Mouse (Mus musculus) urinary bladder, adult 18-20 months (tissue): ENCODE data around the gene Zfp341.

Experiments used
- DNase-seq, 2 experiments: peaks; one replicate each; pipeline ENCODE4 v3.0.0; 2022; ENCODE audit warnings: low spot score in 2 of 2, mixed read lengths in 2 of 2

Gene Zfp341

DNA sequence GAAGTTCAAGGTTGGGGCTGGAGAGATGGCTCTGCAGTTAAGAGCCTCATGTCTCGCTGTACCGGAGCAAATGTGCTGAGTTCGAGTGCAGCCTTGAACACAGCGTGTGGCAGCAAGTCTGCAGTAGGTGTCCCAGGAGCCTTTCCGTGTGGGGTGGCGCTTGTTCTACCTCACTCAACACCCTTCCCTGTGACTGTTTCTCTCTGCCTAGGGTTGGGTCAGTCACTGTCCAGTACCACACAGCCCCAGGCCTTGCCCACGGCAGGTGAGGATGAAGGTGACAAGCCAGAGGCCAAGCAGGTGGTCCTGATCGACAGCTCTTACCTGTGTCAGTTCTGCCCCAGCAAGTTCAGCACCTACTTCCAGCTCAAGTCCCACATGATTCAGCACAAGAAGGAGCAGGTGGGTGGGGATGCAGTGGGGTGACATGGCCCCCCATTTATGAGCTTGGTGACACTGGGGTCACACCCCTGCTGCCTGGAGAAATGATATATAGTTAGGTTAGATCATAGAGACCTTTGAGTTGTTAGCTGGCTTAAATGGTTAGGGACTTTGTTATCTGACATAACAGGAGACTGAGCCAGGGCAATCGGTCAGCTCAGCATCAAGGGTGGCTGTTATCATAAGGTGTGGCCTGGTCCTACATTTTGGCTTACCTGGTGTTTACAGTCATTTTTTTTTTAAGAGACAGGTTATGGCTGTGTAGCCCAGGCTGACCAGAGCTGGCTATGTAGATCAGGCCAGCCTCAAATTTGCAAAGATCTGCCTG lies 21.0 kb downstream of the Zfp341 start:
- no peak for DNase-seq

DNA sequence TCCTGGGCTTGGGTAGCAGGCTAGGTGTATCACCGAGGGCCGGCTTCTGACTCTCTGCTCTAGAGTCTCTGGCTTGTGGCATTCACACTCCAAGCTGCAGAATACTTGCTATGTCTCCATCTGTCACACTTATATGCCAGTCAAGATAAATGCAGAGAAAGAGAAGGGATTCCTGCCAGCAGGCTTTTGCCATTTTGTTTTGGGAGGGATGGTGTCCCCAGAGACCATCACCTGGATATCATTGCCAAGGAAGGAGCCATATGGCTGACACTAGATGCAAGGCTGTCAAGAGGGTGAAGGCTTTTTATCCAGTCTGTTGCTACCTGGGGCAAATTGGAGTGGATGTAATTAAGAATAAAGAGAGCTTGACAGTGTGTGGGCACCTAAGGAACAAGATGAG lies 22.7 kb downstream of the Zfp341 start:
- DNase-seq, result no peak

DNA sequence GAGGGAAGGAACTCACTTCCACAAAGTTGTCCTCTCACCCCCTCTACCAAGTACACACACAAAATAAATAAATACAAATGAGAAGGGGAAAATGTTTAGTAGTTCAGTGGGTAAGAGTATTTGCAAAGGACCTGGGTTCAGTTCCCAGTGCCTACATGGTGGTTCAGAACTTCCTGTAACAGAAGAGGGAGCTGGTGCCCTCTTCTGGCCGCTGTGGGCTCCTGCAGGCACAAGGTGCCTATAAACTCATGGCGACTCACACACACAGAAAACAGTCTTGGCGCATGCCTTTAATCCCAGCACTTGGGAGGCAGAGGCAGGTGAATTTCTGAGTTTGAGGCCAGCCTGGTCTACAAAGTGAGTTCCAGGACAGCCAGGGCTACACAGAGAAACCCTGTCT lies 25.4 kb downstream of the Zfp341 start:
- no peak for DNase-seq

DNA sequence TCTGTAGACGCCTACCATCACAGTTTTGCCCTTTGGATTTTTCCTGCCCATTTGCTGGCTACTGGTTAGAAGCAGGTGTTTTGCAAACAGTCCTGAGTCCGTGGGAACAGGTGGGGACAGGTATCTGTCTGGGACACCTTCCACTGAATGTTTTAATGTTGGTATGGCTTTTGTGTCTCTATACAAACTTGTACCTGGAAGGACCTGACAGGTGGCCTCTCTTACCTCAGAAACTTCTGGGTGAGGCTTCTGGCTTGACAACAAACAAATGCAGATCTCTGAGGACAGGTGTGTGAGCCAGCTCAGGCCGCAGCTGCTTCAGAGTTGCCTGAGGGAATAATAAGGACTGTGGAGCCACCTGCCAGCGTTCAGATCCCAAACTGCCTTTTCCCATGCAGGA lies 26.0 kb downstream of the Zfp341 start:
- DNase-seq, result no peak

DNA sequence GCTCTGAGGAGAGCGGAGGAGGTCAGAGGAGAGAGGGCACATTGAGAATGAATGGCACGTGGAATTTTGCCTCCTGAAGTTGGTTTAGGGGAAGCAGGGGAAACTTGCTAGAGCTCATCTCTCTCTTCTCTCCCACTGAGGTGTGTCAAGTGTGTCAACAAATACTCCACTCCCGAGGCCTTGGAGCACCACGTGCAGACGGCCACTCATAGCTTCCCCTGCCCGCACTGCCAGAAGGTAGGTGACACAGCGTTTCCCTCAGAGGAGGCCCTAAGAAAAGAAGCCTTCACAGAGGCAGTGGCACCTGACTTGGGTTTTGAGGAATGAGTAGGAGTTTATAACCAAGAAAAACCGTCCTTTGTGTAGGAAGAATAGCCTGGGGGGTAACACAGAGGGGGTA lies 28.1 kb downstream of the Zfp341 start:
- no peak for DNase-seq

DNA sequence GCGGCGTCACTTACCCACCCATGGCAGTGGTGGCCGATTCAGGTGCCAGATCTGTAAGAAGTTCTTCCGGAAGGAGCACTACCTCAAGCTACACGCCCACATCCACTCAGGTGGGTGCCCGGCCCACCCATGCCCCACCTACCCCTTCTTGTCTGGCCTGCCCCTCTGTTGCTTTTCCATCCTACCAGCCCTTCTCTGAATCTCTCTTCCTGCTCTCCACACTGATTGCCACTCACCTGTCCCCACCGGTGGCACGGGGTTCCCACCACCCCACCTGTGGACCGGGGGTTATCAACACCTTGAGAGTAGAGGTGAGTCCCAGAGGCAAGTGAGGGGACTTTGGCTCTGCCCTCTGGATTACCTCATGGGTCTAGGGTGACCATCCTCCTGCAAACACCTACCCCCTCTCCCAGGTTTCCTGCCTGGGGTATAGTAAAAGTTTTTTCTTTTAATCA lies 28.9 kb downstream of the Zfp341 start:
- DNase-seq, result no peak

DNA sequence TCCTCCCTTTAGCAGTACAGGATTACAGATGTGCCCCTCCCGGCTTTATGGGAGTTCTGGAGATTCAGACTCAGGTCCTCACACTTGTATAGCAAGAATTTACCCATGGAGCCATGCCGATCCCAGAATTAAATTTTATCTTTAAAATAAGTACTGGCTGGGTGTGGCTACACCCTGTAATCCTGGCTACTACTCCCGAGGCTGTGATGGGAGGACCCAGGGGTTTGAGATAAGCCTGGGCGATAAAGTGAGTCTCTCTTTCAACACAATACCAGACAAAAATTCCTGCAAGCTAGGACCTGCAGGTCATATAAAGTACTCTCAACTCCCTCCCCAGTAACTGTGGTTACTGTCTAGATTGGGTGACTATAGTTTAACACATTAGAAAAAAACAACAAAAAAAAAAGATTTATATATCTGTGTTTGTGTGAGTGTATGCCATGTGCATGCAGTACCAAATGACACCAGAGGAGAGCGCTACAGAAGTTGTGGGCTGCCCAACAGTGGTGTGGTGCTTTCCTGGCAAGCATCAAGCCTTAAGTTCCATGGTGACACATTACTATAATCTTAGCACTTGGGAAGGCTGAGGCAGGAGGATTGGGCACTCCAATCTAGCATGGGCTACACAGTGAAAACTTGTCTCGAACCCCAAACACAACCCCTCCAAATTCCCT lies 29.8 kb downstream of the Zfp341 start:
- DNase-seq, result no peak

DNA sequence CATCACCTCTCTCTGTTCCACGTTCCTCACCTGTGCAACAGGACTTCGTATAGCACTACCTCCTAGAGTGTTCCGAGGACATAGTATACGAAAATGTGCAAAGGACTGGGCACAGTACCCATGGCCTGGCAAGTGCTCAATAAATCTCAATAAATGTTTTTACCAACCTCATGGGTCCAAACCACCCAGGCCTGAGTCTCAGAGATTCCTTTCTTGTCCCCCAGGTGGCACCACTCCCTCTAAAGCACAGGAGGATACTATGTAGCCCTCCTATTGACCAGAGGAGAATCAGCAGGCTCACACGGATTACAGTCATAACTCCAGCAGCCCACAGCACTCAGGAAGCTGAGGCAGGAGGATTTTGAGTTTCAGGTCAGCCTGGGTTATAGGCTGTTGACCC lies 33.5 kb downstream of the Zfp341 start:
- DNase-seq, result no peak

DNA sequence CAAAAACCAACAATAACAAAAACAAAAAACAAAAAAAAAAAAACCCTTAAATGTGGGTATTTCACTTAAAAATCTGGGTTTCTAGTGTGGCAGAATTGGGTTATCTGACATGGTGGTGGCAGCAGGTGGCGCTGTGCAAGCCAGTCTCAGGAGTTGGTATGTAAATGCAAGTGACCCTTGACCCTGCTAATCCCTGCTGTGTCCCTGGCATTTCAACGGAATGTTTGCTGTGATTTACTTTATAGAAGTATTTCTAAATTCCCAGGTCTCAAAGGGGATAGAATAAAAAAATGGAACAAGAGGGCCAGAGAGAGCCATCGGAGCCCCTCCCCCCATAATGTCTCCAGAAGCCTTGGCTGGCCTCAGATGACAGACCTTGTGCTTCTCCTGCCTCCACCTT lies 35.0 kb downstream of the Zfp341 start:
- no peak for DNase-seq

DNA sequence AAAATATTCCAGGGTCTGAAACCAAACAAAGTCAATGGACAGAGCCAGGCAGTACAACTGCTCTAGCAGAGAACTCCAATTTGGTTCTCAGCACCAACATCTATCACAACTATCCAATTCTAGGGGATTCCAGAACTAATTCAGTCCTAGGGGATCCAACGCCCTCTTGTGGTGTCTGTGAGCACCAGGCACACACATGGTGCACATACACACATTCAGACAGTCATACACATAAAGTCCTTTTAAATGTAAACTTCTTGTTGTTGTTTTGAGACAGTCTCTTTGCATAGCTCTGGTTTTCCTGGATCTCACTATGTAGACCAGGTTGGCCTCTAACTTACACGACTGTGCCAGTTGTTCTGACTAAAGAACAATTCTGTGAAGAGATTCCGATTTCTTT lies 37.3 kb downstream of the Zfp341 start:
- DNase-seq, result no peak

DNA sequence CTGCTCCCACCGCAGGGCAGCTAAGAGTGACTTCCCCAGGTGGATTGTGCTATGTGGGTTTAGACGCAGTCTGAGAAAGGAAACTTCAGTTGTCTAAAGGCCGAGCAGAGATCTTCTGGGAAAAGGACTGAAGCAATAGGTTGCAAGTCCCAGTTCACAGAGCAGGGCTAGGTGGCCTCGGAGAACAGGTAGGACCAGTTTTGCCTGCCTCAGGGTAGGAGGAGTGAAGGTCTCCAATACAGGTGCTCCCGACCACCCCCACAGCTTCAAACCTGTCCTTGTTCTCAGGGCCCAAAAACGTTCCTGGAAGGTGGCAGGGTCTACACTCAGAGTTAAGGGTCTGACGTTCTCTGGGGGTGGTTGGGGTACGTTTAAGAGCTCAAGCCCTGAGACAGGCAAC lies 38.3 kb downstream of the Zfp341 start, which contains the start of gene Chmp4b:
TSS of gene Chmp4b (plus strand) at position 343 of the 400 bp plus-strand sequence.
- peak; percentile 73 to 76 for DNase-seq

DNA sequence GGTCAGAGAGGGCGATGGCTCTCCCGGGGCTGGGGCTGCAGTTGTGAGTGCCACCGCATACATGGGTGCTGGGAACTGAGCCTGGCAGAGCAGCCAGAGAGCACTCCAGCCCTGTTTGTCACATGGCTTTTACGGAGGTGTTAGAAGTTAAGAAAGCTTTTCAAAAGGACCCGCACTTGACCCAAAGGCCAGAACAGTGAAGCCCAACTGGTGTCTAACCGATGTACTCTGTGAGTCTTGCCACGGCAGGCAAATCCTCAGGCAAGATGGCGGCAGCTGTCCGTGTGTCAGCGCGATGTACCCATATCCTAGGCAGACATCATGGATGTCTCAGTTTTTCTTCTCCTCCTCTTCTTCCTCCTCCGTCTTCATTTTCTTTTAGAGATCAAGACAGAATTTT lies 41.9 kb downstream of the Zfp341 start:
- DNase-seq, result no peak

DNA sequence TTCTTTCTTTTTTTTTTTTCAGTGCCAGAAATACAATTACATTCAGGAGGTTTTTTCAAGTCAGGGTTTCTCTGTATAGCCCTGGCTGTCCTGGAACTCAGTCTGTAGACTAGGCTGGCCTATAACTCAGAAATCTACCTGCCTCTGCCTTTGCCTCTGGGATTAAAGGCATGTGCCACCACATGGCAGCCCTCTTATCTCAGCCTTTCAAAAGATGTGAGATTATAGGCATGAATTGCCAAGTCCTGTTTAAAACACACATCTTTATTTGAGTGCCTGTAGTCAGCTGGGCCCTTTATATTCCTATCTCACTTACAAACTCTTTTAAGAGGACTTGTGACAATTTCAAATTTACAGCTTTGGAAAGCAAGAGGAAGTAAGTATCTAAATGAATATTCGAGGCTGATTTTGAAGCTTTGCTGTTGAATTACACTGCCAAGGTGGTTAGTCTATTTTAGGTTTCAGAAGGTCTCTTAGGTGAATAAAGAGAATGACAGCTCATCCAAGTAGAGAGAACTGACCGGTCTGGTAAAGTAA lies 42.8 kb downstream of the Zfp341 start:
- DNase-seq, result no peak

DNA sequence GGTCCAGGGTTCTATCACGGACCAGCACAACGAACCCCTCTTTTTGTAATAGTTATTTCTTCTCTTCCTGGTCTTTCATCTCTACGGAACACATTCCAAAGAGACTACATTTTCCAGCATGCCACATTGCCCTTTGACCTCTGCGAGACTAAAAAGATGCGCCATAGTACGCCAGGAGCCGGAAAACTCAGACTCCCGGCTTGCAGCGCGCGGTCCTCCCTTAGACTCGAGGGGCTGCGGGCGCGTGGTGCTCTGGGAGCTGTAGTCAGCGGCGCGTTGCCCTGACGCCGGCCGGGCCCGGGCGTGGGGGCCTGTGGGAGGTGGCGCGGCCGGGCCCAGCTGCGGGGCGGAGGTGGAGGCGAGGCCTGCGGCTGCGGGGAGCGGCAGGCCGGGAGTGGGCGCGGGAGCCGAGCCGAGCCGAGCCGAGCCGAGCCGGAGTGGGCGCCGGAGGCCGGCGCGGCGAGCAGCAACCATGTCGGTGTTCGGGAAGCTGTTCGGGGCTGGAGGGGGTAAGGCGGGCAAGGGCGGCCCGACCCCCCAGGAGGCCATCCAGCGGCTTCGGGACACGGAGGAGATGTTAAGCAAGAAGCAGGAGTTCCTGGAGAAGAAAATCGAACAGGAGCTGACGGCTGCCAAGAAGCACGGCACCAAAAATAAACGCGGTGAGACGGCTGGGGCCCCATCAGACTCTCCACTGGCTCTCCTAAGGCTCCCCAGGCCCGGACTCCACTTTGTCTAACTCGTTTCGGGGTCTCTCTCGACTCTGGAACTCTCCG lies 43.8 kb downstream of the Zfp341 start:
- DNase-seq, result peak; percentile 91 to 98

DNA sequence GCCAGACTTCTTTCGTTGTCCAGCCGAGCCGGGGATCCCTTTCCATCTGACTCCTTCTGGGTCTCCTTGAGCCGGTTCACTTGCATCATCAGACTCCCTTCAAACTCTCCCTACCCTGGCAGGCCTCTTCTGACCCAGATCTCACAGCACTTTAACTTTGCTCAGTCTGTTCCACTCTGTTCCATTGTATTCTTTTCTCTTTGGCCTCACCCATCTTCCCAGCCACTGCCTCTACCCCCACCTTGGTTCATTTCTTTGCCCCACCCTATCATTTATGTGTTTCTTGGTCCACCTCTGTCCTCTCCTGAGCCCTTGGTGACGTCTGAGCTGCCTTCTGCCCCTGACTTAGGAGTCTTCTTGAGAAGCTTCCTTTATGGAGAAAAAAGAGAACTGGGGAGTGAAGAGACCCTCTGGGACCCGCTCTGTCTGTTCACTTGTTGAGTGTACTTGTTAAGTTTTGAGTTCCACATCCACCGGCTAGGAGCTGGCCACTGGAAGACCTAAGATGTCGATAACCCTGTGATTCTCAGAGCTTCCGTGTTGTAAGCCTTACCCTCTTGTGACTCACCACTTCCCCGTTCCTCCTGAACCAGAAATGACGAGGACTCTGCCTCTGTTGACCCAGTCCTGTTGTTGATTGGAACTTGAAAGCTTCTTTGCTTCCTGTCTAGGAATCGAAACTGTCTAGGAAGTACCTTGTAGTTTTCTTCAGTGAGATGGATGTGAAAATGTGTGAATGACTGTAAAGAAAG lies 44.6 kb downstream of the Zfp341 start:
- DNase-seq, result peak; percentile 41 to 61

DNA sequence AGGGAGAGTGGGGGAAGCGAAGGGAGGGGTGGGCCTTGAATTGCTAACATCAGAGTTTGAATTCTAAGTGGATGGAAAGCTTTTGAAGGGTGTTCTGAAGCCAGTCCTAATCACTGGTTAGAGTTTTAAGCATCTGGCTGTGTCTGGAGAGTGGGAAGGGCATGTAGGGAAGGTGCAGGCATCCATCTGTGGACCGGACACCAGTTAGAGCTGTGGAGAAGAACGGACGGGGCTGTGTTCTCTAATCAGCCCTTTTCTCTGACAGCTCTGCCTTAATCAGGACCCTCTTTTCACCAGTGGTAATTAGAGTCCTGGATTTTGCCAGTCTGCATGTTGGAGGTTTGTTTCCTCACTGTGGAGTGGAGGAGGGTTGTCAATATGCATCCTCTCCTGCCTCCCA lies 46.0 kb downstream of the Zfp341 start:
- DNase-seq, result no peak

DNA sequence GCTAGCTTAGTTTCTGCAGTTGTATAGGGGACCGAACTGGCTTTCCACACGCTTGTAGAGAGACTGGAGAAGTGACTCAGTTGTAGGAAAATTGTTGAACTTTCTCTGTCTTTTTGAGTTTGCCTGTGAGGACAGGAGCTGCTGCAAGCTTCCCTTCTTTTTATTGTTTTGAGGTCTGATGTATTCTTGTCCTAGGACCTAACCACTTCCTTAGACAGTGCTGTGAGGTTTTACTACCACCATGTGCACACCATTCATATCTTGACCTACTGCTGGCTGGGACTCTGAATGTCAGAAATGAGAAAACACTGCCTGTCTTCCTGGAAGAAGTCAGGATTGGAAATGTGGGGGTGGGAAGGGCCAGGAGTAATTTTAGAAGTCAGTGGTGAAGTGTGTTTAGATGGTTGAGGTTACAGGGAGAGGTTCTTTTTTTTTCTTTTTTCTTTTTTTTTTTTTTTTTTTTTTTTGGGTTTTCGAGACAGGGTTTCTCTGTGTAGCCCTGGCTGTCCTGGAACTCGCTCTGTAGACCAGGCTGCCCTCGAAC lies 46.5 kb downstream of the Zfp341 start:
- no peak for DNase-seq

DNA sequence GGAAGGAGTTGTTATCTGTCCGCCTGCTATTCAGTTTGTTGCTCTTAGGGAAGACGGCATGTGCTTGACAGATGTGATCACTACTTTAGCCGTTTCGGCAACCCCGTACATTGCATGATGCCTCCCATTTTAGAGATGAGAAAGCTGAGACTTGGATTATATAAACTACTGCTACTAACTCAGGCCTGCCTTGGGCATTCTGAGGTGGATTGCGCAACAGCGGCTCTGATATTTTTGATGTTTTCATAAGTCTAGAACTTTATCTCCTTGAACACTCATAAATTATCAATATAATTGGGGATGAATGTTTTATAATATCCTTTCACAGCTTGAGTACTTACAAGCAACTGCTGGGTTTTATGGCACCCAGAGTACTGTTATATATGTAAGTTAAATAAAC lies 55.6 kb downstream of the Zfp341 start:
- no peak for DNase-seq

DNA sequence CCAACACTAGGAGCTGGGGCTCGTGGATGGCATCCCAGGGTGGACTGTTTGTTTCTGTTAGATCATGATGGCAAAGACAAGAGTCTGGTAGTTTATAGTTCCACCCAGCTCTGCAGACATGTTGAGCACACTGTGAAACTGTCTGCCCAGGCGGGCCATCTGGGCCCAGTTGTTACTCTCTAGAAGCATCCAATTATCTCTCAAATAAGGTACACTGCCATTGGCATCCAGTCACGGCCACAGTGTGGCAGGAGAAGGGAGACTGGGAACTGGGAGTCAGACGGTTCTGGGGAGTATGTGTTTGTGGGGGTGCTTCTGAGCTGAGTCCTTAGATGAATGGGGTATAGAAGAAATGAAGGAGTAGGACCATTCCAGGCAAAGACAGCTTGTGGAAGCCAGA lies 57.0 kb downstream of the Zfp341 start:
- DNase-seq, result no peak

DNA sequence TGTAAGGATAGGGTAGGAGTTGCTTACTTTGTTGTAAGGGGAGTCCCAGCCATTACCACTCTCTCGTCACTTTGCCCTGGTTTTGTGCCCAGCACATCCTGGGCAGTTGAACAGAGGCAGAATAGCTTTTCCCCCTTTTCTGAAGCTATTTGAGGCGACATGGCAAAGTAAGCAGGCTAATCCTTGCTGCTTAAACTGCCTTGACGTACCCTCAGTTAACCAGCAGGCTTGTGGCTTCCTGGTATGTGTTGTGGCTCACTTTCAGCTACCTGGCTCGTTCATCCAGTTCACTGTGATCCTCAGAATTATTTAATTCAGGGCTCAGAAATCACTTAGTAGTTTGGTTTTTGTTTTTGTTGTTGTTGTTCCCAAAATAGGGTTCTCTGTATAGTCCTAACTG lies 57.6 kb downstream of the Zfp341 start:
- no peak for DNase-seq

DNA sequence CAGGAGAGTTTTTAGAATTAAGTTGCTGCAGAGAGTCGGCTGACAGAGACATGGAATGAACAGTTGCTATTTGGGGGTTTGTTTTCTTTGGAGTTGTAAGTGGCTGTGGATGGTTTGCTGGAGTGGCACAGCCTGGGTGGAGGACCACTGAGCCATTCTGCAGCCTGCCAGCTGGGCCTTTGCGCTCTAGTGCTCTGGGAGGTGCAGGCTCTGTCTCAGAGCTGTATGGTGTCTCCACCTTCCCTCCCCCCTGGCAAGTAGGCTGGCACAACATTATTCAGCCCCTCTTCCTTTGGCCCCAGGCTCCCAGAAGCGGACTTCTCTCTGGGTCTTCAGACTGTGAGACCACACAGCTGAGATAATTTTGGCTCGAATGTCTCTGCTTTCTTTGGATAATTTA lies 60.9 kb downstream of the Zfp341 start:
- DNase-seq, result no peak
